Mouse (Mus musculus) ES-E14 (cell line): Measurements from ENCODE around the gene Etv5.

Experiments used
- CHD2 ChIP-seq: IDR thresholded peaks from 2 replicates; pipeline ENCODE4 v1.6.1; 2014; ENCODE audit warnings: mild to moderate bottlenecking, low read depth, low read length, inconsistent platforms
- HCFC1 ChIP-seq: IDR thresholded peaks from 2 replicates; pipeline ENCODE4 v1.6.1; 2012; ENCODE audit warnings: low read length, inconsistent platforms, borderline replicate concordance; ENCODE audit not compliant: insufficient read depth
- MAFK ChIP-seq: IDR thresholded peaks from 2 replicates; pipeline ENCODE4 v1.6.1; 2014; ENCODE audit warnings: mild to moderate bottlenecking, low read depth, low read length, inconsistent platforms; ENCODE audit not compliant: insufficient read depth
- ZC3H11A ChIP-seq: IDR thresholded peaks from 2 replicates; pipeline ENCODE4 v1.6.1; 2012; ENCODE audit warnings: low read depth, mild to moderate bottlenecking, inconsistent platforms, low read length, borderline replicate concordance
- ZNF384 ChIP-seq: IDR thresholded peaks from 2 replicates; pipeline ENCODE4 v1.6.1; 2012; ENCODE audit warnings: low read depth, low read length, inconsistent platforms

DNA sequence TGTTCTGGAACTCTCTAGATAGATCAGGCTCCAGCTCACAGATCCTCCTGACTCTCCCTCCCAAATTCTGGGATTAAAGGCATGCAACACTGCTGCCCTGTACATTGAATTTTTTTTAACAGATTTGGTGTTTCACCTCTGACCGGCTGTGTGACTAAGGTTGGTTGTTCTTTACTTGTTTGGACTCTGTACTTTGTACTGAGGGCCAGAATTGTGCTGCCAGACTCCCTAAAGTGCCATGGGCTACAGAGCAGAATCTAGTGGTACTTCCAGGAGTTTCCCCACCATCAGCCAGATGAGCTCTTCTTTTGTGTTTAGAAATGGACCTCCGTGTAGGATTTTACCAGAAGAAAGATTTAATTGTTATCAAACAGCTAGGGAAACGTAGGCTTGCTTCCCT, 103.7 kb downstream of the Etv5 start:
- no peak for TF ChIP-seq HCFC1
- no peak for TF ChIP-seq CHD2
- no peak for TF ChIP-seq ZC3H11A
- TF ChIP-seq MAFK, result no peak
- no peak for TF ChIP-seq ZNF384
